Mouse (Mus musculus) erythroblast, embryonic 14.5 days (primary cell): Measurements from ENCODE around the gene Leng1. TPM values are rescaled to one million over a fixed set of nuclear protein-coding genes. Genes with fewer than 3 reads are reported as not detected.
"Not testable (repeated sequence)": the region's sequence is repeated elsewhere in the genome, so short reads cannot be mapped to it uniquely, and the experiment has no call there.

Experiments
- H3K27me3 ChIP-seq: 2 replicates; pipeline ENCODE4 v1.6.1; 2012; ENCODE audit warnings: inconsistent platforms; ENCODE audit not compliant: control insufficient read depth
- H3K36me3 ChIP-seq: 2 replicates; pipeline ENCODE4 v1.6.1; 2012; ENCODE audit warnings: mild to moderate bottlenecking, inconsistent platforms; ENCODE audit not compliant: control insufficient read depth
- H3K4me1 ChIP-seq: 2 replicates; pipeline ENCODE4 v1.6.1; 2012; ENCODE audit warnings: inconsistent platforms; ENCODE audit not compliant: control insufficient read depth
- H3K4me3 ChIP-seq: replicated peaks from 2 replicates; pipeline ENCODE3; 2012; ENCODE audit warnings: moderate library complexity, mild to moderate bottlenecking, inconsistent platforms
- H3K9me3 ChIP-seq: 2 replicates; pipeline ENCODE4 v1.6.1; 2012; ENCODE audit warnings: low read length, inconsistent platforms, mixed read lengths; ENCODE audit not compliant: control insufficient read depth
- GATA1 ChIP-seq: IDR thresholded peaks from 2 replicates; pipeline ENCODE4 v1.6.1; 2012; ENCODE audit warnings: low read length, inconsistent platforms, mixed read lengths
- TAL1 ChIP-seq: IDR thresholded peaks from 3 replicates; pipeline ENCODE4 v1.6.1; 2012; ENCODE audit warnings: low read length, inconsistent platforms, mixed read lengths
- polyA plus RNA-seq: library from polyadenylated mRNA; stranded (reverse); fragments of >175 nt; gene quantifications from 2 replicates; pipeline ENCODE4 v1.2.3, GENCODE M21; 2012

The Leng1 gene
- polyA plus RNA-seq = 1.0 and 1.3 TPM in 2 replicates

DNA sequence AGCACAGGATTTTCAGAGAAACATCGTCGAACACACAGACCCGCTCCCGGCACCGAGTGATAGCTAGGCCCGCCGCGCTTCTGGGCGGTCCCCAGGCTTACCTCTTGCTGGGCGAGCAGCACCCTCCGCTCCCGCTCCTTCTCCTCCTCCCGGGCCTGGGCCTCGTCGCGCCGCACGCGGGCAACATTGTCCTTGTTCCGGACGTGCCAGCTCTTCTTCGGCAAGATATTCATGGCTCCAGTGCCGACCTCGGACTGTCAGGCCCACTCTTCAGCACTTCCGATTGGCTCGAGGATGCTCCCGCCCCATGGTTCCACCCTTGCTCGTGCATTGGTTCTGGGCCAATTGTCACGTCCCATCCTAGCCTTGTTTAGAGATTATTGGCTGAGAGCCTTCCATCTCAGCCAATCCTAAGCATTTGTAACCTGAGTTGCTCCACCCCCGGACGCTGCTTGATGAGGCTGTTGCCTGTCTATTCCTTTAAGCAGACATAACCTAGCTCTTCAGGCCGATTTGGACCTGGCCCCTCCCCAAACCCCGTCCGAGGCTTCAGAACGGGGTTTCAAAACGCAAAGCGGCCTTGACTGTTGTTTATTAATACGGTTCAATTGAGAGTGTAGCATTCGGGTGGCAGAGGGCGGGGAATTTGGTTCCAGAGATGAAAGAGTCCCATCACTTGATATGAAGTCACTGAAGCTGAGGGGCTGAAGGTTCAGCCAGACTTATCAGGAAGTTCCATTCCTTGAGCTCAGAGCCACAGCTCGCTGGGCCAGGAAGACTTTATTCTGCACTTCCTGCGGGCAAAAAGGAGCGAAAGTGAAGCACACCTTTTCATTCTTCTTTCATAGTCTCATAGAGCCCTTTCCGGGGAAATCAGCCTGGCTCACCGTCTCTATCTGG lies at the start of gene Leng1:
Gene Leng1, minus strand, starts transcription at position 626 of the 900 bp plus-strand sequence.
- no peak for TF ChIP-seq GATA1
- TF ChIP-seq TAL1 = no peak
- Histone ChIP-seq H3K4me3 (peak within 1 kb of the TSS; percentile 76), H3K4me1 (peaks cover 42% of the 10 kb centered on the region), H3K9me3 (no peaks in the 10 kb centered on the region), H3K27me3 (no peaks in the 10 kb centered on the region), H3K36me3 (peaks cover 34% of the 10 kb centered on the region)

- Histone ChIP-seq H3K4me3 (no peak overlapping the region), H3K36me3 (no peaks in the 10 kb centered on the region), H3K9me3 (no peaks in the 10 kb centered on the region), H3K27me3 (no peaks in the 10 kb centered on the region), H3K4me1 (no peaks in the 10 kb centered on the region)
- TF ChIP-seq GATA1 (no peak), TAL1 (no peak)
Observed at GRCm38 (mm10) chr7:3715249-3715648, 49.6 kb upstream of the Leng1 start.

DNA sequence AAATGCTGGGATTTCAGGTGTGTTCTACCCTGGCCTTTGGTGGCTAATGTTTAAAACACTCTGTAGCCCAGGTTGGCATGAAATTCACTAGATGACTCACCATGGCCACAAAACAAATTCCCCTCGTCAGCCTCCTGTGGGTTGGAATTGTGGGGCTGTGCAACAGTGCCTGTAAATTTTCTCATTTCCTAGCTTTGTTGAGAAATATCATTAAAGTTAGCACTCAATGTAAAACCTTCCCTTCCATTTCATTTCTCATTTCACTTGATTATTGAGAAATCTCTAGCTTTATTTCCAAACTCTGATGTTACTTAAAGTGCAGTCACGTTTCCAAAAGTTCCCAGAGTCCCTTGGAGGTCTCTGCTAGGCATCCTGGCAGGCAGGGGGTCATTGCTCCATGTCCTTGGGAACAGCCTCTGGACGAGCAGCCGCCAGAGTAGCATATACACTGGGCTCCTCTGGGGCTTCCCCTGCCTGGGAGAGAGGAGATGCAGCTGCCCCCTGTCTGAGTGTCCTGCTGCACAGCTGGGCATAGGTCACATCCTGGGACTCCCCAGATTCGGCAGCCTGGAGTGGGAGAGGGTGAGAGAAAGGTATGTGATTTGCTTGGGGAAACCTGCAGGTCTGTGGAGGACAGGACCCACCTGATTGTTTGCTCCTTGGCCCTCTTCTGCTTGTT lies 46.8 kb upstream of the Leng1 start:
- Histone ChIP-seq H3K9me3 (no peaks in the 10 kb centered on the region), H3K4me3 (no peak overlapping the region), H3K36me3 (peaks cover 7% of the 10 kb centered on the region), H3K4me1 (no peaks in the 10 kb centered on the region), H3K27me3 (no peaks in the 10 kb centered on the region)
- TF ChIP-seq TAL1 = no peak
- no peak for TF ChIP-seq GATA1

DNA sequence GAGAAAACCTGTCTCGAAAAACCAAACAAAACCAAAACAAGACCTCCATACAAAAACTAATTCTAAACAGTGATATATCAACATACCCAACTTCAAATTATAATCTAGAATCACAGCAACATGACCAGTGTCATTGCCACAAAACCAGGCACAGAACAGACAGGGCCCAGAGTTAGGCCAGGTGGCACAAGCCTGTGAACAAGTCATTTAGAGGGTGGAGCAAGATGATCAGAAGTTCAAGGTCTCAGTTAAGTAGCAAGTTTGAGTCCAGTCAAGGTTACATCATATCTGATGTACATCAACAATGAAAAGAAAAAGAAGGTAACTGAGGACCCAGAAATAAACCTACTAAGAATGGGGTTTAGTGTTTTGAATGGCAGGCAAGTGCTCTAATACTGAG lies 43.4 kb upstream of the Leng1 start:
- Histone ChIP-seq H3K4me3 (no peak overlapping the region), H3K4me1 (peaks cover 23% of the 10 kb centered on the region)
- TF ChIP-seq TAL1 (no peak), GATA1 (no peak)

GRCm38 (mm10) chr7:3708447-3708980 lies 42.9 kb upstream of the Leng1 start:
- H3K27me3 ChIP-seq, H3K4me3 ChIP-seq, H3K9me3 ChIP-seq: not testable (repeated sequence)
- Histone ChIP-seq H3K36me3 (peaks cover 37% of the 10 kb centered on the region), H3K4me1 (peaks cover 25% of the 10 kb centered on the region)

More for the DNA sequence above, 43.4 kb upstream of the Leng1 start:
- Histone ChIP-seq H3K9me3 (no peaks in the 10 kb centered on the region), H3K36me3 (peaks cover 37% of the 10 kb centered on the region), H3K27me3 (no peaks in the 10 kb centered on the region)

DNA sequence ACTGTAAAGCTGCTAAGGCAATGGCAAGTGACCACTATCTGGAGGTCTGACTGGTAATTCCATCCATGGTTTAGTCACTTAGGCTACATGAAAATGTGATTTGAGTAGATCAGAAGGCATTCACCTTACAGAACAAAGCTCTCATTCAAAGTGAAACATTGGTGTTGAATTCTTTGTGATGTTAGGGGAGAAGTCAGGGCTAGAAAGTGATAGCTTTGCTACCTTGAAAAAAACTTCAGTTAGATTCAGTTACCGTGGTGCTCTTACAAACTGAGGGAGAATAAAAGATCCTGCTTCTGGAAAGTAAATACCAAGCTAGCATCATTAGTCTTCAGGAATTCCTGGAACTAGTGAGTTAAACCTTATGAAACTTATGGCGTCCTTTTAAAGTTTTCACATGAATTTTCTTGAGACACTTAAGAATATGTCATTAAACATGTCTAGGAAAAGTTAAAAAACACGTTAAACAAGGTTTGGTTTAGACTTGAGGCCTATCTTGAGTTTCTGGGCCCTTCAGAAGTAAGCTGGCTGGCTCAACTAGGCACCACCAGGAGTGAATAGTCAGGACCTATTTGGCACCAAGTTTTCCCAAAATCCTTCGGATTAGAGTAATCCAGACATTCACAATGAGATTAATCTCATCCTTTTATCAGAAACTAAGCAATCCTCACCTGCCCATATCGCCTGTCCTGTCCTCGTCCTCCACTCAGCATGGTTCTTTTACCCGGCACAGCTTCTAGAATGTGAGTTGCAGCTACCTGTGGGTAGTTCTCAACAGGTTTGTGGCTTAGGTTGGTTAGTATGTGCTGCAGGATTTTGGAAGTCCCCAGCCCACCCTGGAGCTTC lies 42.2 kb upstream of the Leng1 start:
- H3K4me3 ChIP-seq = no peak overlapping the region
- peaks cover 37% of the 10 kb centered on the region for H3K36me3 ChIP-seq
- no peaks in the 10 kb centered on the region for H3K9me3 ChIP-seq
- TF ChIP-seq GATA1 (no peak), TAL1 (no peak)
- H3K4me1 ChIP-seq = peaks cover 29% of the 10 kb centered on the region
- H3K27me3 ChIP-seq = no peaks in the 10 kb centered on the region

GRCm38 (mm10) chr7:3707027-3707426 lies 41.4 kb upstream of the Leng1 start:
- Histone ChIP-seq H3K9me3 (no peaks in the 10 kb centered on the region), H3K36me3 (peaks cover 37% of the 10 kb centered on the region), H3K4me1 (peaks cover 29% of the 10 kb centered on the region), H3K4me3 (no peak overlapping the region), H3K27me3 (no peaks in the 10 kb centered on the region)
- TF ChIP-seq GATA1 (no peak), TAL1 (no peak)

DNA sequence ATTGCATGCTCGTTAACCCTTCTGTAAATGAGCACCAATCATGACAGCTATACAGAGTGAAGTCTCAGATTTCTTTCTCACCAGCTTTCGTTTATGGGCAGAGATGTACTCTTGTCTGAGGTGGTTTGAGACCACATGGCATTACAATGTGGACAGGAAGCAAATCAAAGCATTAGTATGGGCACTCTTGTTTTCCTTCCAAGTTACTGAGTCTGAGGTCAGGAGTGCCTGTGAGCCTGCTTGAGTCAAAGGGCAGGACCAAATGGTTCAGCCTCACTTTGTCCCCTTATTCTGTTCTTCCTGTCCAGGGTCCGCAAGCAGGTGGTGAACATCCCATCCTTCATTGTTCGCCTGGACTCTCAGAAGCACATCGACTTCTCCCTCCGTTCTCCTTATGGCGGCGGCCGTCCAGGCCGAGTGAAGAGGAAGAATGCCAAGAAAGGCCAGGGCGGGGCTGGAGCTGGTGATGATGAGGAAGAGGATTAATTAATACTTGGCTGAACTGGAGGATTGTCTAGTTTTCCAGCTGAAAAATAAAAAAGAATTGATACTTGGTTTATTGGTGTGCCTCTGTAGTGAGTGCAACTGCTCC lies 40.8 kb upstream of the Leng1 start:
- TF ChIP-seq GATA1 (no peak), TAL1 (no peak)
- H3K9me3 ChIP-seq = no peaks in the 10 kb centered on the region
- peaks cover 37% of the 10 kb centered on the region for H3K36me3 ChIP-seq
- peak overlapping the region; percentile 91 for H3K4me3 ChIP-seq
- peaks cover 29% of the 10 kb centered on the region for H3K4me1 ChIP-seq
- H3K27me3 ChIP-seq = no peaks in the 10 kb centered on the region
